8 mouse cellular contexts compared by ENCODE assay signal in the genomic region with DNA sequence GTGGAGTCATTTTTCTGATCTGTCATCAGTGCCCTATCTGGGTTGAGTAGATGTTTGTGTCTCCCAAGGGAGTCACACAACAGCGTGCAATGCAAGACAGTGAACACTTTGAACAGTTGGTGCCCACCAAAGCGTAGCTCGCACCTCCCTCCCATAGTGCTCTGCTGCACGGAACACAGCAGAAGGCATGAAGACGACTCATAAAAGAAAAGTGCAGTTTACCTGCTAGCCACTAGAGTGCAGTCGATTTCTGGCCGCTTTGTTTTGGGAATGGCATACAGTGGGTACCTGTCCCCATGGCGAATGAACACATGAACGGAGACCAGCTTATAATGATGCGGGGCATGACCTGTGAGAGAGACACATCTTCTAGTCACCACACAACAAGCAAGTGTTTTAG. TPM values are rescaled to one million over a fixed set of nuclear protein-coding genes. Genes with fewer than 3 reads are reported as not detected.
DNase-seq lines count a peak whose midpoint lies in the region; ATAC-seq and TF ChIP-seq lines count a peak whose summit lies in the region.

No protein-coding gene starts in this region.

- H3K79me3 ChIP-seq in C2C12 (ENCODE audit: low read depth): no peaks in the 10 kb centered on the region

- ATAC-seq in heart, embryonic 16.5 days (replicated peaks; ENCODE audit: extremely low read depth, insufficient read depth, low FRiP score): peak; percentile 33; the same call in 1 of the 2 replicates
- ATAC-seq in monocyte, adult 5-6 weeks (replicated peaks; ENCODE audit: insufficient number of reproducible peaks, low FRiP score, low TSS enrichment, poor library complexity, severe bottlenecking): 0 out of 2 replicates have a peak, but pooled peaks have one; percentile 19

- no peaks in the 10 kb centered on the region for H3K4me1 ChIP-seq in heart, embryonic 16.5 days (ENCODE audit: control insufficient read depth, insufficient read depth, low read length)

- H3ac ChIP-seq in C2C12 (ENCODE audit: control insufficient read depth, insufficient read length, low read depth): no peak overlapping the region

- H3K4me3 ChIP-seq in C2C12 (ENCODE audit: insufficient read depth, poor library complexity, severe bottlenecking): no peak overlapping the region
- no peak overlapping the region for H3K4me3 ChIP-seq in heart, embryonic 16.5 days (ENCODE audit: low read length)

- no peak overlapping the region for H3K27ac ChIP-seq in heart, embryonic 16.5 days (ENCODE audit: low read length)

- no peaks in the 10 kb centered on the region for H3K36me3 ChIP-seq in C2C12 (ENCODE audit: control insufficient read depth, insufficient read depth)
- H3K36me3 ChIP-seq in heart, embryonic 16.5 days (ENCODE audit: control insufficient read depth, insufficient read depth): 0 out of 2 replicates have a peak, but pooled peaks cover 2% of the 10 kb centered on the region

- no peak overlapping the region for H3K9ac ChIP-seq in heart, embryonic 16.5 days (ENCODE audit: low read length)

- H3K79me2 ChIP-seq in C2C12 (ENCODE audit: control insufficient read depth, insufficient read depth): no peaks in the 10 kb centered on the region

- no peaks in the 10 kb centered on the region for H3K27me3 ChIP-seq in C2C12 (ENCODE audit: control insufficient read depth, insufficient read depth, insufficient read length)
- no peaks in the 10 kb centered on the region for H3K27me3 ChIP-seq in heart, embryonic 16.5 days (ENCODE audit: control insufficient read depth, insufficient read depth, low read length)

- TF ChIP-seq CTCF in C2C12 (IDR thresholded peaks at IDR 0.05; ENCODE audit: control insufficient read depth, insufficient read depth, insufficient read length): peak; percentile 38

- no peak overlapping the region for H3K4me2 ChIP-seq in heart, embryonic 16.5 days (ENCODE audit: low read depth, low read length)

- no peaks in the 10 kb centered on the region; the same call in 1 of the 2 replicates for H3K9me3 ChIP-seq in heart, embryonic 16.5 days (replicated peaks; ENCODE audit: control insufficient read depth, low read length)

- WGBS in heart, embryonic 16.5 days: 32% methylated on average over 10 of the region's 10 CpGs

- DNase-seq in gastrocnemius, adult 18-20 months (ENCODE audit: low spot score): peak; percentile 30
- no peak for DNase-seq in gastrocnemius, postnatal 10 days
- DNase-seq in cerebellum, postnatal 10 days: peak; percentile 73 to 78
- DNase-seq in kidney, postnatal 4 days: peak; percentile 37 to 55
- no peak for DNase-seq in yolk sac, embryonic 10.5 days (ENCODE audit: low spot score)

TF ChIP-seq in C2C12, 6 proteins besides CTCF, POLR2A, EP300 and RAD21:
- TF ChIP-seq USF1 (IDR thresholded peaks at IDR 0.05; ENCODE audit: low read depth) (no peak), MYOG (IDR thresholded peaks at IDR 0.05; ENCODE audit: control insufficient read depth, extremely low read depth, insufficient read length) (no peak), MYOD1 (IDR thresholded peaks at IDR 0.05; ENCODE audit: control insufficient read depth, insufficient read length, low read depth) (no peak), MAX (IDR thresholded peaks at IDR 0.05) (no peak), CEBPB (IDR thresholded peaks at IDR 0.05; ENCODE audit: low read depth) (no peak), FOSL1 (IDR thresholded peaks at IDR 0.05; ENCODE audit: insufficient read depth, low read length, poor library complexity, severe bottlenecking) (no peak)
TF ChIP-seq in C2C12: peak in this region for 0.

RNA-seq across cellular contexts. Expression of a gene that starts 53.6 kb away (rescaled TPM):
- total RNA-seq in gastrocnemius, adult 18-20 months (2021): under 1 TPM; 0.68 to 0.95 TPM
- 1 to 10 TPM; 4.5 to 7.4 TPM for total RNA-seq in gastrocnemius, postnatal 10 days (2021)
- polyA plus RNA-seq in C2C12 (2012; fragmentation: generic; extraction: Trizol): 7.5 TPM
- 25.8 and 26.0 TPM in 2 replicates for polyA plus RNA-seq in heart, embryonic 16.5 days (2015; fragmentation: Nextera tagmentation; extraction: Ambion mirVana)
- 6.8 to 21.3 TPM (median 8.5 TPM) in 3 replicates for total RNA-seq in monocyte, adult 5-6 weeks (2017)

Comparison
In these comparisons a context has a peak if more than half of its experiments do, and no peak if none do; other contexts are left out.
1. DNase-seq: peak in gastrocnemius, adult 18-20 months (single experiment), cerebellum, postnatal 10 days (2 of 2) and kidney, postnatal 4 days (2 of 2); none in gastrocnemius, postnatal 10 days (single experiment) and yolk sac, embryonic 10.5 days (single experiment).